Mouse (Mus musculus): Measurements from ENCODE around the gene Nlrc5.
A peak's percentile ranks its signal among the peaks of the same experiment; 100 is the strongest.

The Nlrc5 gene

DNA sequence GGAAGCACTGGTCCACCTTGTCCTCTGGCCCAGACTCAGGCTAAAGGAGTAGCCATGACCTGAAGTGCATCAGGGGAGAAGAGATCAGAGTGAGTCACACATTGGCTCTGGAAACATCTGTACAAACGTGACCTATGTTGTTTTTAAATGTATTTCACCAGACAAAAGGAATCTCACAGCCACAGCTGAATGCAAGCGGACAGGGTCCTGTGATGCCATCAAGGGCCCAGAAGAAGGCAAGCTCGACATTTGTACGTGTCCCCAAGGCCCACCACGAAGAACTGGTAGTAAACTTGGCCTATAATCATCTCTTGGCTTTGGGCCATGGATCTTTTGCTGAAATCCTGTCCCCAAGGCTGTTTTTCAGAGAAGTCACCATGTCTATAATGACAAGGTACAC lies 35.5 kb downstream of the Nlrc5 start:
- DNase-seq (ENCODE audit: low spot score): no peak

DNA sequence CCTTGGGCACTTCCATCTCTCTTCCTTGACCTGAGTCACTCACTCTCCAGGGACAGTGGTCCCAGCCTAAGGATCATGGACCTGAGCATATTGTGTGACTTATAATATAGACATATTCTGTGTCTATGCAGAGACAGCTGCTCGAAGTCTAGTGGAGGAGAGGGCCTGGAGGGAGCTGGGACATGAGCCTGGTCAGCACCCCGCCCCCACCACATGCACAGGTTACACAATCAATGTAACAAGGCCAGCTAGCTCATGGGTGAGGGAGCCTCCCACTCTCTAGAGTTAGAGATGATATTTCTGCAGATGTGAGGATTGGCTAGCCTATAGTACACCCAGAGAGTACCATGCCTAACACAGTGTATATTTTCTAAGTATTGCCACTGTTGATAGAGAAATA lies 36.6 kb downstream of the Nlrc5 start:
- no peak for DNase-seq (ENCODE audit: low spot score)

DNA sequence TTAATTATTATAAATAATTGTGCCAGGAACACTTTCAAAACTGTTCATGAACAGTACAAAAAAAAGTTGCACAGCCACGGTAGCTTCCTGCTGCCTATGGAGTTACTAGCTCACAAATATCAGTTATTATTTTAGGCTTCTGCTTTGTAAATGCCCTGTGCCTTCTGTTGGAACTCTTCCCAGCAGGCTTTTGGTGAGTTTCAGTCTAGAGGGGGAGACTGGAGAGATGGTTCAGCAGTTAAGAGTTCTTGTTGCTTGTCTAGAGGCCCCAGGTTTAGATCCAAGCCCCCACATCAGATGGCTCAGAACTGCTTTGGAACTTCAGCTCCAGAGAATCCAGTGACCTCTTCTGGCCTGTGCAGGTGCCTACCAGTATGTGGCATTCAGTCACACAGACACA lies 37.1 kb downstream of the Nlrc5 start:
- DNase-seq (ENCODE audit: low spot score): no peak

DNA sequence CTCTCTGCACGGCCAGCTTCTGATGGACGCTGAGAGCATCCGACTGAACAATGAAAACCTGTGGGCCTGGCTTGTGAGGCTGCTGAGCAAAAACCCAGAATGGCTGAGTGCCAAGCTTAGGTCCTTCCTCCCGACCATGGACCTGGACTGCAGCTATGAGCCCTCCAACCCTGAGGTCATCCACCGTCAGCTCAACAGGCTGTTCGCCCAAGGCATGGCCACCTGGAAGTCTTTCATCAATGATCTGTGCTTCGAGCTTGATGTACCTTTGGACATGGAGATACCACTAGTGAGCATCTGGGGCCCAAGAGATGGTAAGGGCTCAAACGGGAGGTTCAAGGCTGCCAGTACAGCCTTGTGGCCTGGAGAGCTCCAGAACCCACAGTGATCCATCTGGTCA lies 38.6 kb downstream of the Nlrc5 start:
- no peak for DNase-seq (ENCODE audit: low spot score)

DNA sequence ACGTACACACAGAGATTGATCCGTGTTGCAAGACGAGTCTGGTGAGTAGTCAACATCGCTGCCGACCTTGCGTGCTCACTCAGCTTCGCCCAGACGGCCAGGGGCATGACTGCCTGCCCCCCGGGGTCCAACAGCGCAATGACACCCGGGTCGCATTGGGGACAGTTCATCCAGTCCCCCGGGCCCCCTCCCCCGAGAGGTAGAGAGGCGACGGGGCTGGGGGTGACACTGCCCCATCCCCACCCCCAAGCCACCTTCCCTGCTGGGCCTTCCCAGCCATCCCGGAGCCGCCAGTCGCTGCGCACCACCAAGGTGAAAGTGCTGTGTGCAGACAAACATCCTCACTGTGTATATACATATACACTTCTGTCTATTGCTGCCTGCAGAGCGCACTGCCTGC lies 39.3 kb downstream of the Nlrc5 start:
- DNase-seq (ENCODE audit: low spot score): no peak

DNA sequence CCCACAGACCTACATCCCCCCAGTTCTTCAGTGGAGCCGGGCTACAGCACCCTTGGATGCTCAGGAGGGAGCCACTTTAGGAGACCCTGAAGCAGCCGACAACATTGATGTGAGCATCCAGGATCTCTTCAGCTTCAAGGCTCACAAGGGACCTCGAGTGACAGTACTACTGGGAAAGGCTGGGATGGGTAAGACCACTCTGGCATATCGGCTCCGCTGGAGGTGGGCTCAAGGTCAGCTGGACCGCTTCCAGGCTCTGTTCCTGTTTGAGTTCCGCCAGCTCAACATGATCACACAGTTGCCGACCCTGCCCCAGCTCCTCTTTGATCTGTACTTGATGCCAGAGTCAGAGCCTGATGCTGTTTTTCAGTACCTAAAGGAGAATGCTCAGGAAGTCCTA lies 41.6 kb downstream of the Nlrc5 start:
- no peak for DNase-seq (ENCODE audit: low spot score)

DNA sequence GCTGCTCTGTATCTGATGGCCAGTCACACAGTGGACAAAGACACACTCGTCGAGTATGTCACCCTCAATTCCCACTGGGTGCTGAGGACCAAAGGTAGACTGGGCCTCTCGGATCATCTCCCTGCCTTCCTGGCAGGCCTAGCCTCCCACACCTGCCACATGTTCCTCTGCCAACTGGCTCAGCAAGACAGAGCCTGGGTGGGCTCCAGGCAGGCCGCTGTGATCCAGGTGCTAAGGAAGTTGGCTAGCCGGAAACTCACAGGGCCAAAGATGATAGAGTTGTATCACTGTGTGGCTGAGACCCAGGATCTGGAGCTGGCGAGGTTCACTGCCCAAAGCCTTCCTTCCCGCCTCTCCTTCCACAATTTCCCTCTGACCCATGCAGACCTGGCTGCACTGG lies 42.7 kb downstream of the Nlrc5 start:
- DNase-seq (ENCODE audit: low spot score): no peak

DNA sequence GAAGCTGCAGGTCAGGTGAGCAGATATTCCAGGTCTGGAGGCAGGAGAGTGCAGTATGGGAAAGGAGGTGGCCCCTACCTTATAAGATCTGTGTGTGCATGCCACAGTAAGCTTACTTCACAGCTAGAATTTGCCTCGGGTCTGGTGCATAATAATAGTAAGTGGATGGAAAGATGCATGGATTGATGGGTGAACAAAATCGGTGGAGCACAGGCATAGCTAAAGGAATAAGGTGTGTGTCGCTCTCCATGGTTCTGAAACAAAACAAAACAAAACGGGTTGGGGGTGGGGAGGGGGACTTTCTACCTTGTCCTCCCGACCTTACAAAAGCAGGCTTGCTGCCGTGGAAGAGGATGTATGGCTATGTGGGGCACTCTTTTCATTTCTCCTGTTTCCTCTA lies 47.9 kb downstream of the Nlrc5 start:
- no peak for DNase-seq (ENCODE audit: low spot score)

DNA sequence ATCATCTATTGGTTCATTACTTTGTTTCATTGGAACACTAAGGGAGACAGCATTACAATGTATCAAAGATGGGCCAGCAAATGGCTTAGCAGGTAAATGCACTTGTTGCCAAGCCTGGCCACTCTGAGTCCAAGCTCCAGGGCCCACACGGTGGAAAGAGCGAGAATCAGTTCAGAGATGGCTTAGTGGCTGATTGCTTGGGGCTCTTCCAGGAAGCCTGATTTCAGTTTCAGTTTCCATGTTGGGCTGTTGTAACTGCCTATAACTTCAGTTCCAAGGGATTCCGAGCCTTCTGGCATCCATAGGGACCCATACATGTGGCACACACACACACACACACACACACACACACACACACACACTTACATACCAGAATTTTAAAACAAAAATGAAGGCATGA lies 51.1 kb downstream of the Nlrc5 start:
- no peak for DNase-seq (ENCODE audit: low spot score)

DNA sequence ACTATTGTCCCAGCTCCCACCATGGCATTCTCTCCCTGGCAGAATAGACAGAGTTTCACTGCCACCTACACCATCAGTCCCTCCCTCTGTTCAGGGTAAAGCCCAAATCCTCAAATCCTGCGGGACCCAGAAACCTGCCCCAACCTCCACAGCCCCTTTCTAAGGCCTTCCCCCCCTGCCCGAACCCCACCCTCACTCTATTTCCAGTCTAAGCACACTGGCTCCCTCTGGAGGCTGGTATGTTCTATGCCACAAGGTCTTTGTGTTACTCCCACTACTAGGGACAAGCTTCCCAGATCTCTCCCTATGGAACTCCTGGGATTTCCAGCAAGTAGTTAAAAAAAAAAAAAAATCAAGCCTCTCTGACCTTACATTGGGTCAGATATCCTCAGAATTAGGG lies 51.7 kb downstream of the Nlrc5 start:
- peak; percentile 45 for DNase-seq (ENCODE audit: low spot score)

DNA sequence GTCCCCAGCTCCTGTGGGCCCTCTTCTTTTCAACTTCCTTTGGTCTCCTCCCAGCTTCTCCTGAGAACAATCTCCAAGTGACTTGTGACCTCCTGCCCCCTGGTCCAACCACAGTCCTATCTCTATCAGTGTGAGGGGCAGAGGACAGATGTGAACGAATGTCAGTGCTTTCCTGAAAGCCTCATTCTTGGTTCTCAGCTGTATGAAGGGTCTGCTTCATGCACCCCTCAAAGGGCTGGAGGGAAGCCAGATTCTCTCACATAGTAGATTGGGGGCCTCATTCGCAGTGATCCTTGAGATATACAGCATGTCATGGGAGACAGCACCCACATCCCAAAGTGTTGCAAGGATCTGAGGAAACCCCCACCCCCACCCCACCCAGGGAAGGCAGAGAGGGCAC lies 53.9 kb downstream of the Nlrc5 start:
- no peak for DNase-seq (ENCODE audit: low spot score)

DNA sequence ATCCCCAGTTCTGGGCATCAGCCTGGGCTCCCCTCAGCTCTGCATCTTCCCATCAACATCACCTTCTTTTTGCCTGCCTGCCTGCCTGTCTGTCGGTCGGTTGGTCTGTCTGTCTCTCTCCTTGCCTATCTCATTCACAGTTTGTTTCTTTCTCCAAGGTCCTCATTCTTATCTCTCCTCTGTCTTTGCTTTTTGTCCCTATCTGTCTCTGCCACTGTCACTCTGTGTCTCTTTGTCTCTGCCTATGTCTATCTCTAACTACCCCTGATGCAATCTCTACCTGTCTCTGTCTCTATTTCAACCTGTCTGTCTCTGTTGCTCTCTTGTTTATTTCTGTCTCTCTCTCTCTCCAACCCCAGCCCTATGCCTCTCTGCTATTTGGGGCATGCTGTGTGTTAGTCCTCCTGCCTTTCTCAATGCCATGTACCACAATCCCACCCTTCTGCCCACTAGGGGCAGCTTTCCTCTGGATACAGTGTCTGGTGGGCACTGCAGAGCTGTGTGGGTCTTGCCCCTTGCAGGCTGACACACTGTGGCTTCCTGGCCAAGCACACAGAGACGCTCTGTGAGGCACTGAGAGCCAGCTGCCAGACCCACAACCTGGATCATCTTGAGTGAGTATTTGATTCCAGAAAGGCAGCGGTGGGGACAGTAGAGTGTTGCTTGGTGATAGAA lies 55.8 kb downstream of the Nlrc5 start:
- DNase-seq (ENCODE audit: low spot score): no peak

DNA sequence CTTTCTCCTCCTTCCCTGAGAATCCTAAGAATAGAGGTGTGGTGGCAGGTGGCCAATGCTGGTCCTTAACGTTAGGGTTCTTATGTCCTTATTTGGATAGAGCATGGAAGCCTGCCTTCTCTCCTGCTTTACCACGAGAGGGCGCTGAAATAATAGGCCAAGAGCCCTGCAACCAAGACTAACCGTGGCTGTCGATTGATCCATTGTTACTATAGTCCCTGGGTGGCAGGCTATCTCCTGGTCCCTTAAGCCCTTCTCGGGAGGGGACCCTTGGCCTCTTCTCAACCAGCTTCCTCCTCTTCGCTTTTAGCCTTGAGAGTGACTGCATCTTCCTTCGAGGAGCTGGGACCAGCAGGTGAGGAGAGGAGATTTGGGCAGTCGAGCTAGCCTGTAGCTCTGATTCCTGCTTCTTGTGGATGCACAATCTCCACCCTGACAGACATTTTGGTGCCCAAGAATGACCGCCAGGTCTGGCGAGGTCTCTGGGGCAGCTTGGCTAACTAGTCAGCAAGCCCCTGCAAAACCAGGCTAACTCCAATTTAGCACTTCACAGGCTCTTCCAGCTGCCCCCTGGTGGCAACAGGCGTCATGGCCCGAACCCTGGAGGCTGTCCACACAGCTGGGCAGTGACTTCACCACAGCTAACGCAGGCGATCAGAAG lies 58.0 kb downstream of the Nlrc5 start:
- peak; percentile 80 for DNase-seq (ENCODE audit: low spot score)

DNA sequence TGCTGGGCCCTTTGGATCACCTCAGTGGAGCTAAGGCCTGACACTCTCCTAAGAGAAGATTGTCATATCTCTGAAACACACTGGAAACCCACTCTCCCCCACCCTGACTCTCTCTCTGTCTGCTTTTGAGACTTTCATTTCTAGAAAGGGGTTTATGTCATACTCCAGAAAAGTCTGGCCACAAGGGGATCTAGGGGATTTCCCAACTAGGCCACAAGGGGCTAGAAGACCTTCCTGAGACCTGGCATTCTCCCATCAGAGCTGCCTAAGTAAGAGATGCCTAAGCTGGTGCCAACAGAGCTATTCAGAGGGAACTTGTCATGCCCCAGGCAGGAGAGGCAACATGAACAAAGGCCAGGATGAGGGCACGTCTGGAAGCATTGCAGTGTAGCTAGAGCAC lies 59.1 kb downstream of the Nlrc5 start:
- DNase-seq (ENCODE audit: low spot score): no peak

DNA sequence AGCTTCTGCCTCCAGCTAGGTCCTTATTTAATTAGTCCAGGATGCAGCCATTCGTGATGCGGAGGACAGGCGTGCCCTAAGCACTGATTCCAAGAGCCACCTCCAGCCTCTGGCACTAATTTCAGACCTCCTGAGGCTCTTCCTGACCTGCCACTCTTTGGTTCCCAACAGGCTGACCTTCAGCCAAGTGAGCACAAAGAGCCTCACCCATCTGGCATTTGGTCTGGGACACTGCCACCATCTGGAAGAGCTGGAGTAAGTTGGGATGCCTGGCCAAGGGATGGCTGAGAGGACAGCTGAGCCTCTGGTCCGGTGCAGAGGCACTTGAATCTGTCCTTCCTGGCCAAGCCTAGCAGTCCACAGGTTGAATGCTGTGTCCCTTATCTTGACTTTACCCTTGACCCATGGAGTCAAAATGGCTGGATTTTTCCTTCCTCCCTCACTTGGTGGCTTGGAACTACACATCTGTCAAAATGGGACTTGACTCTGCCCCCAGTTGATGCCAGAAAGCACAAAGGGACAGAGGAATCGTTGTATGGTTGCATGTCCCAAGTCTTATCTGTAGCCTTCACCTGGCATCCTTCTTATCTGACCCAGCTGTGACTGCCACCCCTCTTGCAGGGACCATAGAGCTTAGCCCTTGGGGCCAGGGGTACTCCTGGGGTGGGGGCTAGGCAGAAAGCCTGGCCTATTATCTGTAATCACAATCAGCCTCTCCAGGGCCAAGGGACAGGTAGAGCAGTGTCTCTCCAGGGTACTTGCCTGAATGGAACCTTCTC lies 81.5 kb downstream of the Nlrc5 start:
- DNase-seq (ENCODE audit: low spot score): no peak

DNA sequence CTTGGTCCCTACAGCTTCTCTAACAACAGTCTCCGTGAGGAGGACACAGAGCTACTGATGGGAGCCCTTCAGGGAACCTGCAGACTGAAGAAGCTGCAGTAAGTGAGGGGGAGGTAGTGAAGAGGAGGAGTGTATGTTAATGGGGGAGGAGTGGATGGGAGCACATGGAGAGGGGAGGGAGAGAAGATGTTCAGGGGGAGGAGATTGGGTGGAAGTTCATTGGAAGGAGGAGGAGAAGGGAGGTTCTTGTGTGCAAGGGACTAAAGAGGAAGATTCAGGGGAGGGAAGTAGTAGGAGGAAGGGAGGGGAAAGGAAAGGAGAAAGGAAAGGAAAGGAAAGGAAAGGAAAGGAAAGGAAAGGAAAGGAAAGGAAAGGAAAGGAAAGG lies 82.0 kb downstream of the Nlrc5 start:
- no peak for DNase-seq (ENCODE audit: low spot score)

DNA sequence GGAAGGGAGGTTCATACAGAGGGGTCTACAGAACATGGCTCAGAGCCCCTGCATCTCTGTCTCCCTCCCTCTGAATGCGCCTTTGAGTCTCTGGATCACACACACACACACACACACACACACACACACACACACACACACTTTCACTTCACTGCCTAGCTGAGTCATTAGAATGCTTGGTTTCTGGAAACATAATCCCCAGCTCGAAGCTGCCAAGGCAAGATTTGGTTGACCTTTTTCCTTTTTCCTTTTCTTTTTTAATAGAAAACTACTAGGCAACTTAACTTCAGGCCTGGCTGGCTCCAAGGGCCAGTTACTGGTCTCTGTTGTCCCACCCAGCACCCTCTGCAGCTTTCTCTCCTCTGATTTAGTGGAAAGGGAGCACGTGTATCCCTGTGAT lies 82.6 kb downstream of the Nlrc5 start:
- no peak for DNase-seq (ENCODE audit: low spot score)

DNA sequence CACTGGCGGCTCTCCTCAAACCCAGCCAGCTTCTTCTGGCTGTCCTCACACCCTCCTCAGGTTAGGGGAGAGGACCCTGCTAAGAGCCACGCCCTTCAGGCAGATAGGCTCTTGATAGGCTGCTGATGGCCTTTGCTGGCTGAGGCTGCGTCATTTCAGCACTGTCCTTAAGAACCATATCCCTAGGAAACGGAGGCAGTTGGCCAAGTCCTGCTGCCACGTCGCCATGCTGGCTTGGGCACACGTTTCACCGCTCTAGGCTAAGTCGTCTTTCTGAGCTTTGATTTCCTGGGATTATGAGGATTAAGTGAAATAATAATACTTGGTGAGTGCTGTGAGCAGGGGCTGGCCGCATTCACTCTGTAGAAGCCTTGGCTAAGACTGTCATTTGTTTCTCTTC lies 84.2 kb downstream of the Nlrc5 start:
- no peak for DNase-seq (ENCODE audit: low spot score)

DNA sequence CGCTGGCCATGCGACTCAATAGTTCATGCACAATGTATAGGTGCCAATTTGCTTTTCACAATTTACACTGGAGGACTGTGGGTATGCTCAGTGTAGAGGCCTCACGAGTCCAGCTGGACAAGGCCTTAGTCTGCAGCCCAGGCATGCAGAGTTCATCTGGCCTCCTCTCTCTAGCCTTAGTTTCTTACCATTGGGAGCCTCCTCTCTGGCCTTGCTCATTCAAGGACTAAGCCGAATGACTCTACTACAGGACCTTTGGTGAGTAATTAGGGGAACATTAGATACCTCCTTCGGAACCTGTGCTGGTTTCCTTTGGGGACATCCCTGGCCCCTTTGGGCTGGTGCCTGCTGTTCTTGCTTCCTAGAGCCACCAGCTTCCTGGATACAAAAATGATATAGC lies 84.9 kb downstream of the Nlrc5 start:
- DNase-seq (ENCODE audit: low spot score): no peak

DNA sequence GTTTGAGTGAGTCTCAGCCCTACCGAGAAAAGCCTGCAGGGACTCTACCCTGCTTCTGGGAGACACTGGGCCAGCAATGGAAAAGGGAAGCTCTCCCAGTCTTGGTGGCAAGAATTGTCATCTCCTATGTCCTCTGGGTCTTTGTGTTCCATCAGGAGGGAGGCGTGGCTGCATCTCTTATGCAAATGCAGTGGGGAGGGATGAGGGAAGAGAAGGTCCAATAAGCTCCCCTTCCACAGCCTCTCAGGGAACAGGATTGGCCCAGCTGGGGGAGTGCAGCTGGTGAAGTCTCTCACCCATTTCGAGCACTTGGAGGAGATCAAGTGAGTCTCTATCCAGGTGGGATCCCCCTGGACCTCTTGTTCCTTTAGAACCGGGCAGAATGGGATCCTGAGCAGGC lies 87.3 kb downstream of the Nlrc5 start:
- DNase-seq (ENCODE audit: low spot score): no peak

DNA sequence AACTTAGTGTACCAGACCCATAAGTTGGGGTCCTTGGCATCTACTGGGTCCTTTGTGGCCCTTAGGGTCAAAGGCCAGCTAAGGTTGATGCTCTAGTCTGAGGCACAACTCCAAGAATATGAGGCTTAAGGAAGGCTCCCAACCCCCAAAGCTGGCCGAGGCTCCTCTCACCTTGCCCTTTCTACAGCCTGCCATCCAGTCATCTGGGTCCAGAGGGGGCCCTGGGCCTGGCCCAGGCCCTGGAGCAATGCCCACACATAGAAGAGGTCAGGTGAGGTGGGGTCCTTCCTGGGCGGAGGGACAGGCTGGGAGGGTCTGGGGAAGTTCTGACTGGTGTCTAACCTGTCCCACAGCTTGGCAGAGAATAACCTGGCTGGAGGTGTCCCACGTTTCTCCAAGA lies 88.3 kb downstream of the Nlrc5 start:
- DNase-seq (ENCODE audit: low spot score): no peak

DNA sequence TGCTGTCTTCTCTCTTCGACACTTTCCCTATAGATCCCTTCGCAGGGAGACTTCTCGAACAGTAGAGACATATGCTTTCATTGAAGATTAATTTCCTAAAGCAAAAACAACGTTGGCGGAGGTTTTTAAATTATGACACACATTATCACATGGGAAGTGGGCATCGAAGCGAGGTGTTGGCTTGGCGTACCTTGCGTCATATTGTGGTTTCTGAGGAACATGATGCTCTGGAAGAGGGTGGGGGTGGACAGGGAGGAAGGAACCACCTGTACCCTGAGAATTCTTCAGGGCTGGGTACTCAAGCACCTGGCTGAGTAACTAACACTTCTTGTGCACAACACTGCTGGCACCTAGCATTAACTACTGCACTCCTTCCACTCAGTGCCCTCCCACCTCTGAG lies 90.4 kb downstream of the Nlrc5 start:
- no peak for DNase-seq (ENCODE audit: low spot score)

DNA sequence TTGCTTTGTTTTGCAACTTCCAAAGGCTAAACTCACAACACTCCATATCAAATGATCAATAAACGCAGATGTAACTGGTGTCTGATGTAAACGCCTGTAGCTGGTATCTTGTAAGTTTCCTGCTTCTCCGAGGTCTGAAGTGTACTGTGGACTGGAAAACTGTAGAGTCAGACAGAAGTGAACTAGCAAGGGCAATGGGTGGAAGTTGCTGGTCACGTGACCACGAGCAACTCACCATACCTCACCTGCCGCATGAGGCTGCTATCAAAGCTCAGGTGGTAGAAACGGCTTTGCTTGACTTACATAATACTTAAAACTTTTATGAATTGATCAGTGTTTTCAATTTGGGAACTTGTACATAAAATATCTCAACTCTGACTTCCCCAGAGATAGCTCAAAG lies 93.0 kb downstream of the Nlrc5 start:
- no peak for DNase-seq (ENCODE audit: low spot score)

DNA sequence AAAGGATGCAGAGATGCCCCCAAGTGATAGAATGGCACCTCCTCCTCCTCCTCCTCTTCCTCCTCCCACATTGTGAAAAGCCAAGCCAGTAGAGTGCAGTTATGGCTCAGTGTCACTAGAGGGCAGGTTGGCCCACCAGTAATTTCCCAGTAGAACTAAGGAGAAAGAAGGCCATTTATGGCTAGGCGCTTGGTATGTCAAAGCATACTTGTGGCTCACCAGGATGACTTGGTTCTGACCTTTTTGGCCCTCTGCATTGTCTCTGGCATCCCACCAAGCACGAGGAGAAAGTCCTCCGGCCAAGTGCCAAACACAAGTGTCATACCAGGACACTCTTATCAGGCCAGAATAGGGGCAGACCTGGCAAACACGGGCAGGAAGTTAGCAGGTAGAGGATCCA lies 94.1 kb downstream of the Nlrc5 start:
- DNase-seq (ENCODE audit: low spot score): peak; percentile 56
